Mouse (Mus musculus) ES-Bruce4 (cell line): ENCODE results near the gene Dctpp1. TPM values are rescaled to one million over a fixed set of nuclear protein-coding genes. Genes with fewer than 3 reads are reported as not detected.
"Not testable (repeated sequence)": the region's sequence is repeated elsewhere in the genome, so short reads cannot be mapped to it uniquely, and the experiment has no call there.

Experiments
- H3K27ac ChIP-seq: 2 replicates; pipeline ENCODE4 v1.5.1; 2012; ENCODE audit warnings: low read length, inconsistent platforms; ENCODE audit not compliant: insufficient read depth
- H3K27me3 ChIP-seq: 2 replicates; pipeline ENCODE4 v1.6.1; 2012; ENCODE audit warnings: mild to moderate bottlenecking, low read length, inconsistent platforms; ENCODE audit not compliant: control insufficient read depth, poor library complexity, insufficient read depth, severe bottlenecking
- H3K36me3 ChIP-seq: 2 replicates; pipeline ENCODE4 v1.6.1; 2012; ENCODE audit warnings: inconsistent platforms, mild to moderate bottlenecking, low read length, moderate library complexity; ENCODE audit not compliant: control insufficient read depth, poor library complexity, insufficient read depth, severe bottlenecking
- H3K4me1 ChIP-seq: one replicate; pipeline ENCODE4 v1.8.1; 2011; ENCODE audit warnings: low read length; ENCODE audit not compliant: control insufficient read depth, insufficient read depth
- H3K4me3 ChIP-seq: 2 replicates; pipeline ENCODE4 v1.5.1; 2011; ENCODE audit warnings: low read depth, mild to moderate bottlenecking, low read length
- H3K9ac ChIP-seq: 2 replicates; pipeline ENCODE4 v1.6.1; 2012; ENCODE audit warnings: low read depth, mild to moderate bottlenecking, inconsistent platforms; ENCODE audit not compliant: poor library complexity, severe bottlenecking
- H3K9me3 ChIP-seq: replicated peaks from 2 replicates; pipeline ENCODE4 v1.6.1; 2012; ENCODE audit warnings: mild to moderate bottlenecking, low read length, inconsistent platforms; ENCODE audit not compliant: control insufficient read depth, poor library complexity, insufficient read depth, severe bottlenecking
- CTCF ChIP-seq: IDR thresholded peaks from one replicate; pipeline ENCODE4 v1.8.1; 2011; ENCODE audit warnings: low read depth, low read length
- EP300 ChIP-seq: IDR thresholded peaks from 2 replicates; pipeline ENCODE4 v1.6.1; 2011; ENCODE audit warnings: low read depth, low read length; ENCODE audit not compliant: insufficient read depth
- POLR2A ChIP-seq: IDR thresholded peaks from one replicate; pipeline ENCODE4 v1.8.1; 2011; ENCODE audit warnings: low read length; ENCODE audit not compliant: insufficient read depth
- polyA plus RNA-seq: library from polyadenylated mRNA; stranded (reverse); fragments of >200 nt; gene quantifications from 2 replicates; pipeline ENCODE4 v1.2.4, GENCODE M21; 2011; ENCODE audit warnings: low read depth; ENCODE audit not compliant: missing spikeins, insufficient read depth, insufficient read length

The Dctpp1 gene
- polyA plus RNA-seq, 1 experiment = 135 TPM

GRCm38 (mm10) chr7:127253821-127254769, 6.4 kb downstream of the Dctpp1 start:
- peak overlapping the region; percentile 52 for H3K9ac ChIP-seq
- peak overlapping the region; percentile 70 for H3K4me3 ChIP-seq
- H3K27me3 ChIP-seq = no peaks in the 10 kb centered on the region
- H3K36me3 ChIP-seq = peaks cover 23% of the 10 kb centered on the region
- peak overlapping the region; percentile 70 for H3K27ac ChIP-seq
- peaks cover 2% of the 10 kb centered on the region for H3K4me1 ChIP-seq
- H3K9me3 ChIP-seq = no peaks in the 10 kb centered on the region
- TF ChIP-seq EP300 = 0 out of 2 replicates have a peak, but pooled peaks have one; percentile 19
- TF ChIP-seq POLR2A = peak; percentile 74
- TF ChIP-seq CTCF = no peak

GRCm38 (mm10) chr7:127253341-127253740, 7.2 kb downstream of the Dctpp1 start:
- TF ChIP-seq POLR2A (no peak), CTCF (no peak), EP300 (no peak)
- Histone ChIP-seq H3K27ac (peak overlapping the region; percentile 9; the same call in 1 of the 2 replicates), H3K36me3 (peaks cover 16% of the 10 kb centered on the region)

DNA sequence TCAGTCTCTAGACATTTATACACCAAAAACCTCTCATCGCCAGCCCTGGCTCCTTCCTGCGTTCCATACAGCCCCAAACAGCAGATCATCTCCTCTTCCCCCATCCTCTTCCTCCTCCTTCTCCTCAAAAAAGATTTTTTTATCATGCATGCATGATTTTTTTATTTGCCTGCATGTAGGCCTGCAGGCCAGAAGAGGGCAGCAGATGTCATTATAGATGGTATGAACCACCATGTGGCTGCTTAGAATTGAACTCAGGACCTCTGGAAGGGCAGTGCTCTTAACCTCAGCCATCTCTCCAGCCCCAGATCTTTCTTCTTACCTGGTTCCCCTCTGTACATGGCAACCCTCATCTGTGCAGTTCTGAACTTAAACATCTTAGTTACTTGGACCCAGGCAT, 8.1 kb downstream of the Dctpp1 start:
- H3K27ac ChIP-seq = no peak overlapping the region
- H3K4me1 ChIP-seq = peaks cover 2% of the 10 kb centered on the region
- no peak overlapping the region for H3K9ac ChIP-seq
- H3K36me3 ChIP-seq = peaks cover 13% of the 10 kb centered on the region
- H3K27me3 ChIP-seq = no peaks in the 10 kb centered on the region
- H3K9me3 ChIP-seq = no peaks in the 10 kb centered on the region
- no peak overlapping the region for H3K4me3 ChIP-seq
- TF ChIP-seq CTCF (peak; percentile 28), EP300 (no peak)

More at GRCm38 (mm10) chr7:127253341-127253740, 7.2 kb downstream of the Dctpp1 start:
- peaks cover 2% of the 10 kb centered on the region for H3K4me1 ChIP-seq
- H3K9me3 ChIP-seq = no peaks in the 10 kb centered on the region
- H3K27me3 ChIP-seq = no peaks in the 10 kb centered on the region
- H3K4me3 ChIP-seq = peak overlapping the region; percentile 65
- peak overlapping the region; percentile 50 for H3K9ac ChIP-seq

- not testable (repeated sequence) for H3K36me3 ChIP-seq, H3K9me3 ChIP-seq, H3K9ac ChIP-seq, H3K4me3 ChIP-seq, H3K4me1 ChIP-seq, H3K27ac ChIP-seq, H3K27me3 ChIP-seq
Observed at GRCm38 (mm10) chr7:127250511-127250910, 10.0 kb downstream of the Dctpp1 start.

DNA sequence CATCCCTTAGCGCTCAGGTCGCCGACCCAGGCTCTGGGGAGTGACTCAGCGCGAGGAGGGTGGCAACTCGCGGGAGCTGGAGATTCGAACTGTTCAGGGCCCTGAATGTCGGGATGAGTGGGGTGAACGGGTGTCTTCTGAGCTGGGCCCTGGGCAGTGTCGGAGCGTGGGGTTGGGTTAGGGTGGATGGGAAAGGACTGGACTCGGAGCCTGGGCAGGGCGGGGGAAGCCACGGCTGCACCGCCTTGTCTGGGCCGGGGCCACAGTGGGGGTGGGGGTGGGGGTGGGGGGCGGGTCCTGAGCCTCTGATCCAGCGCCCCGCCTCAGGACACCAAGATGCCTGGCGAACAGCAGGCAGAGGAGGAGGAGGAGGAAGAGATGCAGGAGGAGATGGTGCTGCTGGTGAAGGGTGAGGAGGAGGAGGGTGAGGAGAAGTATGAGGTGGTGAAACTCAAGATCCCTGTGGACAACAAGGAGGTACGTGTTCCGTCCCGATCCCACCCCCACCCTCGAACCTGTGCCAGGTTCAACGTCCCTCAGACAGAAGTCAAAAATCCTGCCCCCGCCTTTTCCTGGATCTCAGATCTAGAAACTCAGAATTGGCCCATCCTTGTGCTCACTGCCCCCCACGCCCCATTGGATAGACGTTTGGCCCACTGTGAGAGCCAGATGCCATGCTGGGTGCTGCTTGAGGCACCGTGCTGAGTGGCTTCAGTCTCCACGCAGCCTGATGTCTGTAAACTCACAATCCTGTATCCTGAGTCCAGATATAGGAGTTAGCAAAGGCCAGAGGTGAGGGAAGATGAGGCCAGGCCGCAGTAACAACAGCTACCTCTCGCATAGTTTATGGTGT, 15.6 kb downstream of the Dctpp1 start:
- Histone ChIP-seq H3K9ac (peak overlapping the region; percentile 82), H3K4me1 (peaks cover 2% of the 10 kb centered on the region), H3K36me3 (no peaks in the 10 kb centered on the region; the same call in 1 of the 2 replicates), H3K9me3 (no peaks in the 10 kb centered on the region), H3K27me3 (no peaks in the 10 kb centered on the region), H3K27ac (peak overlapping the region; percentile 70), H3K4me3 (peak overlapping the region; percentile 91)
- TF ChIP-seq EP300 = no peak
- TF ChIP-seq CTCF = no peak
- TF ChIP-seq POLR2A = no peak
